In the genomic region with DNA sequence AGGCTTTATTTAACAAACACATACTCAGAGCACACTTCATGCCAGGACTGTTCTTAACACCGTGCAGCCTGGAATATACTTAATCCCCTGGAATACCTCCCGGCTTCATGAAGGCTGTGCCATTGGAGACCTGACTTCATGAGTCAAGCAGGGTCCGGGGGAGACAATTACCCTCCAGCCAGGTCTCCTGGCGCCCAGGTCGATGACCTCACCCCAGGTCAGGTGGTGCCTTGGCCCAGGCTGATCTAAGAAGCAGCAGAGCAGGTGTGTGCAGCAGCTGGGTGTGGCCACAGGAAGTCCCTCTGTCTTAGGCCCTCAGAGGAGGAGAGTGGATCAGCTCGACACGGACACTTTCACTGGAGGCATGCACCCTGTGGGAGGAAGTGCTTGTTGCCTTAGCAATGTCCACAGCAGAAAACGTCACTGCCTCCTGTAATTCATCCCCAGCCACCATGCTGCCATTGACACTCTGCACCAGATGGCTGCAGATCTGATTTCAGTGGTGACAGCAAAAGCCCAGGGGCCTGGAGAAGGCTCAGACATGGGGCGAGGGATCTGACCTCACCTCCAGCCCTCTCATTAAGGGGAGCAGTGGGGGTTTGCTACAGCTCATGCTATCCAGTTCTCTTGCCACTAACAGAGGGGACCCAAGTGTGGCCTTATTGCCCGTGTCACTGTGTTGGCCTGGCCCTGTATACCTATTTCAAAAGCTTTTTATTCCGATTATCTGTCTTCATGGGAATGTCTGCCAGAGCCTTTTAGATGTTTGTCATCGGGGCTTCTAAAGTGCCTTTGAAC, we compare ENCODE assay signal across 9 mouse cellular contexts.
DNase-seq lines count a peak whose midpoint lies in the region; ATAC-seq and TF ChIP-seq lines count a peak whose summit lies in the region.
"Had no signal": no experiment of that assay in that cellular context is flagged by ENCODE, and none has a peak within 500 bp of the region (broad histone marks: within the 10 kb centered on the region; RNA-seq: fewer than 3 reads in every experiment).

No protein-coding gene starts in this region.

- no peak for DNase-seq in heart, adult 8-10 months (ENCODE audit: low spot score)
- peak; percentile 38 for DNase-seq in embryonic facial prominence, embryonic 10.5 days (ENCODE audit: low spot score)
- DNase-seq in midbrain, embryonic 14.5 days: no peak
- no peak for DNase-seq in cerebellum, adult 9-10 months
- DNase-seq in layer of hippocampus, adult 18-20 months (ENCODE audit: low spot score in 2 of 2): no peak

- peaks cover 6% of the 10 kb centered on the region for H3K27me3 ChIP-seq in heart, embryonic 11.5 days (ENCODE audit: control insufficient read depth, insufficient read depth, low read length)
- H3K27me3 ChIP-seq in embryonic facial prominence, embryonic 10.5 days (replicated peaks; ENCODE audit: low read depth, poor library complexity, severe bottlenecking): no peaks in the 10 kb centered on the region
- no peaks in the 10 kb centered on the region for H3K27me3 ChIP-seq in intestine, postnatal 0 days (replicated peaks; ENCODE audit: control insufficient read depth, insufficient read depth, low read length)
- H3K27me3 ChIP-seq in midbrain, embryonic 14.5 days (ENCODE audit: control insufficient read depth, insufficient read depth, low read length): no peaks in the 10 kb centered on the region

- no peak for TF ChIP-seq CTCF in intestine, postnatal 0 days (IDR thresholded peaks at IDR 0.05; ENCODE audit: low read depth)

- H3K36me3 ChIP-seq in heart, embryonic 11.5 days (ENCODE audit: control insufficient read depth, insufficient read depth, low read length): no peaks in the 10 kb centered on the region
- no peaks in the 10 kb centered on the region for H3K36me3 ChIP-seq in embryonic facial prominence, embryonic 10.5 days (replicated peaks)
- no peaks in the 10 kb centered on the region for H3K36me3 ChIP-seq in intestine, postnatal 0 days (ENCODE audit: control insufficient read depth, insufficient read depth)
- no peaks in the 10 kb centered on the region for H3K36me3 ChIP-seq in midbrain, embryonic 14.5 days (ENCODE audit: control insufficient read depth, insufficient read depth, low read length)

- WGBS in heart, embryonic 11.5 days (ENCODE audit: insufficient replicate concordance): 38% methylated on average over 12 of the region's 12 CpGs
- WGBS in embryonic facial prominence, embryonic 10.5 days: 44% methylated on average over 12 of the region's 12 CpGs
- WGBS in intestine, postnatal 0 days: 39% methylated on average over 12 of the region's 12 CpGs
- WGBS in midbrain, embryonic 14.5 days: 58% methylated on average over 12 of the region's 12 CpGs

- no peak overlapping the region for H3K9ac ChIP-seq in heart, embryonic 11.5 days (ENCODE audit: low read depth, low read length)
- H3K9ac ChIP-seq in intestine, postnatal 0 days (ENCODE audit: low read depth, low read length): no peak overlapping the region
- no peak overlapping the region for H3K9ac ChIP-seq in midbrain, embryonic 14.5 days (replicated peaks; ENCODE audit: low read length)

- no peaks in the 10 kb centered on the region for H3K9me3 ChIP-seq in heart, embryonic 11.5 days (replicated peaks; ENCODE audit: control insufficient read depth, low read length)
- H3K9me3 ChIP-seq in embryonic facial prominence, embryonic 10.5 days: no peaks in the 10 kb centered on the region
- H3K9me3 ChIP-seq in intestine, postnatal 0 days (ENCODE audit: control insufficient read depth): no peaks in the 10 kb centered on the region
- H3K9me3 ChIP-seq in midbrain, embryonic 14.5 days (ENCODE audit: control insufficient read depth, low read length): no peaks in the 10 kb centered on the region
- H3K9me3 ChIP-seq: megakaryocyte, embryonic 14.5 days had no signal

- ATAC-seq in heart, embryonic 11.5 days (replicated peaks; ENCODE audit: insufficient number of reproducible peaks, low FRiP score, low TSS enrichment): peak; percentile 29; the same call in 1 of the 2 replicates
- ATAC-seq in intestine, postnatal 0 days: peak; percentile 84
- ATAC-seq in midbrain, embryonic 14.5 days (ENCODE audit: low FRiP score, low TSS enrichment): peak; percentile 31; the same call in 1 of the 2 replicates
- ATAC-seq in cerebellum, adult (ENCODE audit: insufficient number of reproducible peaks, low FRiP score, low TSS enrichment): no peak

- peaks cover 12% of the 10 kb centered on the region for H3K4me1 ChIP-seq in heart, embryonic 11.5 days (ENCODE audit: control insufficient read depth, insufficient read depth, low read length)
- peaks cover 22% of the 10 kb centered on the region for H3K4me1 ChIP-seq in embryonic facial prominence, embryonic 10.5 days
- H3K4me1 ChIP-seq in intestine, postnatal 0 days (replicated peaks; ENCODE audit: control insufficient read depth, insufficient read depth, low read length): no peaks in the 10 kb centered on the region
- no peaks in the 10 kb centered on the region for H3K4me1 ChIP-seq in midbrain, embryonic 14.5 days (ENCODE audit: control insufficient read depth, insufficient read depth, low read length)
- H3K4me1 ChIP-seq: megakaryocyte, embryonic 14.5 days had no signal

- no peak overlapping the region for H3K27ac ChIP-seq in heart, embryonic 11.5 days (ENCODE audit: low read depth, low read length)
- peak overlapping the region; percentile 8; the same call in 1 of the 2 replicates for H3K27ac ChIP-seq in embryonic facial prominence, embryonic 10.5 days (replicated peaks)
- no peak overlapping the region for H3K27ac ChIP-seq in intestine, postnatal 0 days (ENCODE audit: low read depth, low read length)
- H3K27ac ChIP-seq in midbrain, embryonic 14.5 days (replicated peaks; ENCODE audit: low read depth, low read length): no peak overlapping the region

- H3K4me3 ChIP-seq in heart, embryonic 11.5 days (ENCODE audit: low read depth, low read length): no peak overlapping the region
- no peak overlapping the region for H3K4me3 ChIP-seq in embryonic facial prominence, embryonic 10.5 days
- no peak overlapping the region for H3K4me3 ChIP-seq in intestine, postnatal 0 days (ENCODE audit: low read depth, low read length)
- no peak overlapping the region for H3K4me3 ChIP-seq in midbrain, embryonic 14.5 days (replicated peaks; ENCODE audit: low read depth, low read length)
- H3K4me3 ChIP-seq: megakaryocyte, embryonic 14.5 days had no signal

- H3K4me2 ChIP-seq in heart, embryonic 11.5 days: no peak overlapping the region
- H3K4me2 ChIP-seq in intestine, postnatal 0 days (replicated peaks; ENCODE audit: low read depth): no peak overlapping the region
- H3K4me2 ChIP-seq in midbrain, embryonic 14.5 days (ENCODE audit: low read length): no peak overlapping the region
